Mouse (Mus musculus) G1E (cell line): Measurements from ENCODE around the gene Mipol1.

Experiments used
- CTCF ChIP-seq: IDR thresholded peaks from 2 replicates; pipeline ENCODE4 v1.5.1; 2012; ENCODE audit warnings: low read depth, low read length, inconsistent platforms, mixed read lengths
- GATA1 ChIP-seq: IDR thresholded peaks from 2 replicates; pipeline ENCODE4 v1.6.1; 2012; ENCODE audit warnings: borderline replicate concordance, low read length, inconsistent platforms, mixed read lengths

DNA sequence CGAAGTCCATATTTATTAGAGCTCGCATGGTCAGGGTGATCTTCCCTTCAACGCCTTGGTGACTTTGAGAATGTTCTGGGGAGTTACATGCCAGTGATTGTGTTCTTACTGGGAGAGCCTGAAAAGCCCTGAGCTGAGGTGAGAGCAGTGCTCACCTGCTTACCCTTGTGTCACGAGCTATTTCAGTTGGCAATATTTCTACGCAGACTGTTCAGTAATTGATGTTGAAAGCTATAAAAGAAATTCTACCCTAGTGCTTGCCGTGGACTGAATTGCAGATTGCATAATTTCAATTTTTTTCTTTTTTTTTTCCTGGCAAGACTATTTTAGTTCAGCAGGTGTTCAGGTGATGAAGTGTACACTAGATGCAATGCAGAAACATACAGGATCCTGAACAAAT lies 172.1 kb downstream of the Mipol1 start:
- TF ChIP-seq GATA1: no peak
- no peak for TF ChIP-seq CTCF
